Mouse (Mus musculus) heart, embryonic 14.5 days (tissue): Measurements from ENCODE around the gene Egfl8. TPM values are rescaled to one million over a fixed set of nuclear protein-coding genes. Genes with fewer than 3 reads are reported as not detected.

ENCODE experiments used
- ATAC-seq: fragments of 200-750 bp; cut with Nextera tagmentation; 2 replicates; pipeline ENCODE4 v1.8.0; 2017; ENCODE audit warnings: low read depth, moderate TSS enrichment; ENCODE audit not compliant: insufficient number of reproducible peaks, insufficient read depth, low FRiP score
- H3K27ac ChIP-seq, 2 experiments: fragments of 200-500 bp in 1 of 2; fragments of 300-500 bp in 1 of 2; sonication (generic) in 1 of 2; replicated peaks in 1 of 2; 2 replicates each; pipeline ENCODE4 v1.5.1; 2012 to 2014; ENCODE audit warnings: low read depth in 2 of 2, low read length in 2 of 2, control low read depth in 1 of 2, mild to moderate bottlenecking in 1 of 2, mixed read lengths in 1 of 2; ENCODE audit not compliant: control insufficient read depth in 1 of 2, insufficient read depth in 1 of 2
- H3K27me3 ChIP-seq: fragments of 300-500 bp; sonication (generic); 2 replicates; pipeline ENCODE4 v1.6.1; 2014; ENCODE audit warnings: mild to moderate bottlenecking, low read length, control low read depth; ENCODE audit not compliant: control insufficient read depth, insufficient read depth
- H3K36me3 ChIP-seq: fragments of 300-500 bp; sonication (generic); 2 replicates; pipeline ENCODE4 v1.6.1; 2014; ENCODE audit warnings: mild to moderate bottlenecking, control low read depth, low read length, mixed read lengths; ENCODE audit not compliant: control insufficient read depth, insufficient read depth
- H3K4me1 ChIP-seq, 2 experiments: fragments of 200-500 bp in 1 of 2; fragments of 300-500 bp in 1 of 2; sonication (generic) in 1 of 2; 2 replicates each; pipeline ENCODE4 v1.6.1; 2012 to 2014; ENCODE audit warnings: low read length in 2 of 2, control low read depth in 1 of 2, mixed read lengths in 1 of 2; ENCODE audit not compliant: control insufficient read depth in 2 of 2, insufficient read depth in 2 of 2
- H3K4me2 ChIP-seq: fragments of 300-500 bp; sonication (generic); 2 replicates; pipeline ENCODE4 v1.6.1; 2014; ENCODE audit warnings: mild to moderate bottlenecking, low read length
- H3K4me3 ChIP-seq, 2 experiments: fragments of 200-500 bp in 1 of 2; fragments of 300-500 bp in 1 of 2; sonication (generic) in 1 of 2; 2 replicates each; pipeline ENCODE4 v1.5.1; 2012 to 2014; ENCODE audit warnings: low read length in 2 of 2, mild to moderate bottlenecking in 2 of 2, control low read depth in 1 of 2, low read depth in 1 of 2, moderate library complexity in 1 of 2; ENCODE audit not compliant: control insufficient read depth in 1 of 2, insufficient read depth in 1 of 2
- H3K9ac ChIP-seq: fragments of 300-500 bp; sonication (generic); 2 replicates; pipeline ENCODE4 v1.6.1; 2014; ENCODE audit warnings: mild to moderate bottlenecking, low read length
- H3K9me3 ChIP-seq: fragments of 300-500 bp; sonication (generic); 2 replicates; pipeline ENCODE4 v1.6.1; 2016; ENCODE audit warnings: low read length, control low read depth; ENCODE audit not compliant: control insufficient read depth
- WGBS: fragments of 180-500 bp; shearing (Covaris S2); extraction: QIAGEN DNeasy Blood & Tissue Kit; methylation state at CpG from one replicate; pipeline ENCODE4 v1.1.7; 2014; 5-methylcytosine and 5-hydroxymethylcytosine counted together
- polyA plus RNA-seq: library from polyadenylated mRNA; unstranded; fragments of >200 nt; fragmentation: Nextera tagmentation; extraction: Ambion mirVana; gene quantifications from 2 replicates; pipeline ENCODE4 v1.2.1, GENCODE M21; 2014

Egfl8 gene
- polyA plus RNA-seq, 1 experiment from 2014 or later = 0.55 TPM

GRCm38 (mm10) chr17:34592581-34593549 is 22.9 kb downstream of the Egfl8 start:
- Histone ChIP-seq H3K27me3 (no peaks in the 10 kb centered on the region), H3K4me2 (peak overlapping the region; percentile 92), H3K36me3 (peaks cover 29% of the 10 kb centered on the region), H3K27ac (peak overlapping the region; percentile 71 to 94), H3K9me3 (no peaks in the 10 kb centered on the region), H3K9ac (peak overlapping the region; percentile 97), H3K4me1 (peaks cover 26 to 68% of the 10 kb centered on the region in 2 experiments), H3K4me3 (peak overlapping the region; percentile 75 to 79)
- no peak for ATAC-seq
- WGBS = 2% methylated on average over 22 of the region's 32 CpGs

GRCm38 (mm10) chr17:34591994-34592375 is 23.8 kb downstream of the Egfl8 start:
- whole genome bisulfite sequencing = under 1% methylated on average over 15 of the region's 35 CpGs
- H3K27ac ChIP-seq = peak overlapping the region; percentile 85 to 94
- H3K36me3 ChIP-seq = peaks cover 29% of the 10 kb centered on the region
- no peaks in the 10 kb centered on the region for H3K9me3 ChIP-seq
- no peaks in the 10 kb centered on the region for H3K27me3 ChIP-seq
- peak overlapping the region; percentile 97 for H3K9ac ChIP-seq
- peak; percentile 41 for ATAC-seq
- peak overlapping the region; percentile 92 for H3K4me2 ChIP-seq
- peaks cover 22 to 61% of the 10 kb centered on the region in 2 experiments for H3K4me1 ChIP-seq
- peak overlapping the region; percentile 75 to 79 for H3K4me3 ChIP-seq

GRCm38 (mm10) chr17:34591029-34591993 is 24.5 kb downstream of the Egfl8 start, which contains the start of gene Pbx2:
Gene Pbx2, plus strand, starts transcription at chr17:34591266.
- Histone ChIP-seq H3K9me3 (no peaks in the 10 kb centered on the region), H3K4me3 (peak within 1 kb of the TSS; percentile 75 to 79), H3K9ac (peak within 1 kb of the TSS; percentile 97), H3K4me2 (peak within 1 kb of the TSS; percentile 92), H3K36me3 (peaks cover 25% of the 10 kb centered on the region), H3K27me3 (no peaks in the 10 kb centered on the region), H3K4me1 (peaks cover 25 to 63% of the 10 kb centered on the region in 2 experiments), H3K27ac (peak within 1 kb of the TSS; percentile 85 to 94)
- WGBS = 12% methylated on average over 21 of the region's 21 CpGs
- no peak for ATAC-seq

GRCm38 (mm10) chr17:34590154-34590987 is 25.4 kb downstream of the Egfl8 start:
- Histone ChIP-seq H3K9me3 (no peaks in the 10 kb centered on the region), H3K36me3 (peaks cover 16% of the 10 kb centered on the region), H3K4me2 (peak overlapping the region; percentile 92), H3K27me3 (no peaks in the 10 kb centered on the region), H3K4me1 (peaks cover 27 to 63% of the 10 kb centered on the region in 2 experiments), H3K27ac (peak overlapping the region in 1 of 2 experiments; percentile 94; a peak in 2 of 4 replicates), H3K9ac (peak overlapping the region; percentile 97; the same call in 1 of the 2 replicates), H3K4me3 (no peak overlapping the region)
- WGBS = 70% methylated on average over 15 of the region's 15 CpGs
- no peak for ATAC-seq

GRCm38 (mm10) chr17:34589681-34590101 is 26.1 kb downstream of the Egfl8 start, which contains the start of gene Gpsm3:
Gene Gpsm3, plus strand, starts transcription at chr17:34589806.
- peak within 1 kb of the TSS; percentile 97 for H3K4me2 ChIP-seq
- peak within 1 kb of the TSS; percentile 33 to 94; a peak in 3 of 4 replicates for H3K27ac ChIP-seq
- no peaks in the 10 kb centered on the region for H3K9me3 ChIP-seq
- peak within 1 kb of the TSS; percentile 39; the same call in 1 of the 2 replicates for H3K9ac ChIP-seq
- no peak within 1 kb of the TSS for H3K4me3 ChIP-seq
- H3K27me3 ChIP-seq = no peaks in the 10 kb centered on the region
- WGBS = 30% methylated on average over 7 of the region's 7 CpGs
- H3K36me3 ChIP-seq = peaks cover 9% of the 10 kb centered on the region
- no peak for ATAC-seq
- H3K4me1 ChIP-seq = peaks cover 27 to 61% of the 10 kb centered on the region in 2 experiments

- no peak for ATAC-seq
- no peak overlapping the region; the same call in 1 of the 2 replicates for H3K9ac ChIP-seq
- H3K4me1 ChIP-seq = peaks cover 27 to 56% of the 10 kb centered on the region in 2 experiments
- peaks cover 4% of the 10 kb centered on the region for H3K36me3 ChIP-seq
- H3K4me2 ChIP-seq = peak overlapping the region; percentile 92
- no peak overlapping the region for H3K4me3 ChIP-seq
- H3K27ac ChIP-seq = peak overlapping the region; percentile 33 to 44; a peak in 2 of 4 replicates
- no peaks in the 10 kb centered on the region for H3K9me3 ChIP-seq
- 44% methylated on average over 7 of the region's 7 CpGs for WGBS
- no peaks in the 10 kb centered on the region for H3K27me3 ChIP-seq
Measured at GRCm38 (mm10) chr17:34589206-34589605, 26.6 kb downstream of the Egfl8 start.
